Mouse (Mus musculus) cortical plate, adult 2 months (tissue): ENCODE data around the gene Slc7a11.

Source experiments
- CTCF ChIP-seq: fragments of 200-500 bp; IDR thresholded peaks from 2 replicates; pipeline ENCODE4 v1.5.1; 2011; ENCODE audit warnings: mild to moderate bottlenecking, control low read depth, low read length; ENCODE audit not compliant: insufficient read depth; ENCODE audit errors: extremely low read depth
- POLR2A ChIP-seq: fragments of 200-500 bp; IDR thresholded peaks from 2 replicates; pipeline ENCODE4 v1.6.1; 2011; ENCODE audit warnings: mild to moderate bottlenecking, low read length, control low read depth; ENCODE audit not compliant: insufficient read depth; ENCODE audit errors: extremely low read depth

- TF ChIP-seq POLR2A (no peak), CTCF (no peak)
These were observed 313.1 kb downstream of the Slc7a11 start for GRCm38 (mm10) chr3:50130319-50130718.
